Mouse (Mus musculus) bone marrow, adult 2 months (tissue): Measurements from ENCODE around the gene Lat2. TPM values are rescaled to one million over a fixed set of nuclear protein-coding genes. Genes with fewer than 3 reads are reported as not detected.
A peak's percentile ranks its signal among the peaks of the same experiment; 100 is the strongest.
"Not testable (repeated sequence)": the region's sequence is repeated elsewhere in the genome, so short reads cannot be mapped to it uniquely, and the experiment has no call there.

Source experiments
- H3K27ac ChIP-seq: fragments of 200-500 bp; 2 replicates; pipeline ENCODE4 v1.5.1; 2012; ENCODE audit warnings: low read depth, mild to moderate bottlenecking, control low read depth, inconsistent platforms, low read length; ENCODE audit not compliant: control insufficient read depth, poor library complexity, insufficient read depth
- H3K4me1 ChIP-seq: fragments of 200-500 bp; 2 replicates; pipeline ENCODE4 v1.6.1; 2011; ENCODE audit warnings: low read length; ENCODE audit not compliant: control insufficient read depth, insufficient read depth
- H3K4me3 ChIP-seq: fragments of 200-500 bp; replicated peaks from 2 replicates; pipeline ENCODE3; 2011; ENCODE audit warnings: mild to moderate bottlenecking, low read depth, low read length, control low read depth; ENCODE audit not compliant: control insufficient read depth
- CTCF ChIP-seq: fragments of 200-500 bp; IDR thresholded peaks from 2 replicates; pipeline ENCODE4 v1.5.1; 2011; ENCODE audit warnings: low read length, control low read depth; ENCODE audit not compliant: control insufficient read depth, insufficient read depth
- POLR2A ChIP-seq: fragments of 200-500 bp; IDR thresholded peaks from 2 replicates; pipeline ENCODE4 v1.6.1; 2011; ENCODE audit warnings: low read depth, mild to moderate bottlenecking, control low read depth, low read length, borderline replicate concordance; ENCODE audit not compliant: control insufficient read depth
- WGBS: fragments of 180-500 bp; shearing (Covaris S2); methylation state at CpG from one replicate; pipeline ENCODE4 v1.1.7; 2018; 5-methylcytosine and 5-hydroxymethylcytosine counted together
- polyA plus RNA-seq: library from polyadenylated mRNA; stranded (reverse); fragments of >200 nt; gene quantifications from 2 replicates; pipeline ENCODE4 v1.2.4, GENCODE M21; 2011; ENCODE audit warnings: low replicate concordance; ENCODE audit not compliant: missing spikeins, insufficient read depth, insufficient read length

The Lat2 gene
- polyA plus RNA-seq = 29.7 and 70.2 TPM in 2 replicates

DNA sequence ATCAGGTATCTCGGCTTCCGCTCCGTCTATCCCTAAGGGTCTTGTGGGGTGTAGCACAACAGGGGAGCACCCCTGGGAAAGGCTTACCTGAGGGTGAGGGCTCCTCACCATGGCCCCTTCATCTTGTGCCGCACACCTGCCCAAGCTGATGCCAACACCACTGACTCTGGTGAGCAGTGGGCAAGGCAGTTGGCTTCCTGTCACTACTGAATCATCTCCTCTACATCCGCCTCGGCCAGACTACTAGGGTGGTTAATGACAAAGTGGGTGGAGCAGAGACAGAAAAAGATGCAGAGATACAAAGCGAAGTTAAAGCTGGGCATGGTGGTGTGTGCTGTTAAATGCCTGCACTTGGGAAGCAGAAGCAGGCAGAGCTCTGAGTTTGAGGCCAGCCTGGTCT is at the start of gene Lat2:
TSS of gene Lat2 (minus strand) at position 224 of the 400 bp plus-strand sequence.
- Histone ChIP-seq H3K4me3 (peak within 1 kb of the TSS; percentile 52), H3K27ac (peak within 1 kb of the TSS; percentile 78), H3K4me1 (peaks cover 5% of the 10 kb centered on the region)
- TF ChIP-seq CTCF = no peak
- peak; percentile 40; the same call in 1 of the 2 replicates for TF ChIP-seq POLR2A
- WGBS = 40% methylated on average over 7 of the region's 7 CpGs

DNA sequence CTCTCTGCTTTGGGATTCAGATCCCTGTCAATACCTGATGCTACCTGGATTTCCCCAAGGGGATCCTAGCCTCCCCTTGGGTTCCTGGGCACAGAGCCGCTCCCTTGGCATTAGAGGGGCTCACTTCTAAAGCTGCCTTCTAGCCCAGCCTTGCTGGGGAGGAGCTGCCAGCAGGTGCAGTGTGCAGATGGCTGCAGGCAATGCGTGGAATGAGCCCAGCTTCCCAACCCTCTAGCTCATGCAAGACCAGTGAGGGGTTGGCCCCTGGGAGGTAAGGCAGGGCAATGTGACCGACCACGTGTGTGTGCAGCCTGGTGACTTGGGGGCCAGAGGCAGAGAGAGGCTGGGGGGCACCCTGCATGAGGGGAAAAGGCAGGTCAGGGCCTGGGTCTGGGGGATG is 41.9 kb upstream of the Lat2 start:
- TF ChIP-seq POLR2A (no peak), CTCF (no peak)
- 85% methylated on average over 4 of the region's 4 CpGs for WGBS
- Histone ChIP-seq H3K4me3 (no peak overlapping the region), H3K4me1 (no peaks in the 10 kb centered on the region), H3K27ac (no peak overlapping the region)

DNA sequence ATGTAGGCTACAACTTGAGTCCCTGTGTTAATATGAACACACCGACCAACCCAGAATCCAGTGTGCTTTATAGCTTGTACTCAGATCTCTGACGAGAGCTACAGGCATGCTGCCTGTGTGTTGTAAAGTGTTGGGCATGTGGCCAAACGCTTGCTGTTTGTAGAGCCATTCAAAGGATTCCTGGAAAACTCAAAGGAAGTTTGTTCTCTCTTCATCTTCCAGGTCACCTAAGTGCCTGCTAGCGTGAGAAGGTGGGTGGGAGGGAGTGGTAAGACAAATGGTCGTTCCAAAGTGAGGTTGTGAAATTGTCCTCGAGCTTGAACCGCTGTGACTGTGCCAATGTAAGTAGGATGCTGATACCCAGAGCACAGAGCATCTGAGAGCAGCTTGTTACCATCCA is 37.2 kb upstream of the Lat2 start:
- H3K27ac ChIP-seq = no peak overlapping the region
- H3K4me3 ChIP-seq = no peak overlapping the region
- TF ChIP-seq CTCF = no peak
- no peak for TF ChIP-seq POLR2A
- no peaks in the 10 kb centered on the region for H3K4me1 ChIP-seq
- 66% methylated on average over 7 of the region's 7 CpGs for WGBS

DNA sequence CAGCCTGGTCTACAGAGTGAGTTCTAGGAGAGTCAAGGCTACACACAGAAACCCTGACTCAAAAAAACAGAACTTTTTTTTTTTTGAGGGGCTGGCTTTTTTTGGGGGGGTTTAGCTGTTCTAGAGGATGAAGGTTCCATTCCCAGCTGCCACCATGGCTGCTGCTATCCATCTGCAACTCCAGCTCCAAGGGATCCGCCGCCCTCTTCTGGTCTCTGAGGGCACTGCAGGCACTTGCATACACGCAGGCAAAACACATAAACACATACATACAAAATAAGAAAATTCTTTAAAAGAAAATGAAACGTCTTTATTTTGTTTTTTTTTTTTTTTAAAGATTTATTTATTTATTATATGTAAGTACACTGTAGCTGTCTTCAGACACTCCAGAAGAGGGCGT is 36.1 kb upstream of the Lat2 start:
- WGBS = 46% methylated on average over 5 of the region's 5 CpGs
- TF ChIP-seq CTCF (peak; percentile 85), POLR2A (no peak)
- H3K4me1 ChIP-seq = no peaks in the 10 kb centered on the region
- no peak overlapping the region for H3K4me3 ChIP-seq
- H3K27ac ChIP-seq = no peak overlapping the region

DNA sequence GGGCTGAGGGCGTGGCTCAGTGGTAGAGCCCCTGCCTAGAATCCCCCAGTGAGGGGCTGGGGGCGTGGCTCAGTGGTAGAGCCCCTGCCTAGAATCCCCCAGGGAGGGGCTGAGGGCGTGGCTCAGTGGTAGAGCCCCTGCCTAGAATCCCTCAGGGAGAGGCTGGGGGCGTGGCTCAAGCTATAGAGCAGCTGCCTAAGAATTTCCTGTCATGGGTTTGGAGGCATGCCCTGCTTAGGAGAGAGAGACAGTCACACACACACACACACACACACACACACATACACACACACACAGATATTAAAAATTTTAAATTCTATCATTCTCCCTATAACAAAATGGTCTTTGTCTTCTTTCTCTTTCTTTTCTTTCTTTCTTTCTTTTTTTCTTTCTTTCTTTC is 34.2 kb upstream of the Lat2 start:
- not testable (repeated sequence) for H3K27ac ChIP-seq, H3K4me1 ChIP-seq, H3K4me3 ChIP-seq
- WGBS = 71% methylated on average over 4 of the region's 4 CpGs

DNA sequence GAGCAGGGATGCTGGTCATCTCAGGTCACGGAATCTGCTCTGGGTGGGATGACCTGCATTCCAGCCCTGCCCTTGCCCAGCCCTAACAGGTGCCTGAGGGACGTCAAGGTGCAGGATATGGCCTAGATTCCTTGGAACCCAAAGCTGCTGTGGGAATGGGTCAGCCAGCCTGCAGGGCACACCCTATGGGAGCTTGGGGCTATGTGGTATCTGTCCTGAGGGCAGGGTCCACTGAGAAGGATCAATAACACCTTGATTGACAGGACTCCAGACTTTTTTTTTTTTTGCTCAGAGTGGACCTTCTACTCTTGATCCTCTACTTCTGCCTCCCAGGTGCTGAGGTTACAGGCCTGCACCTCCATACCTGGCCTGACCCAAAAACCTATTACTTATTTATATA is 32.6 kb upstream of the Lat2 start:
- TF ChIP-seq CTCF (no peak), POLR2A (no peak)
- no peaks in the 10 kb centered on the region for H3K4me1 ChIP-seq
- H3K27ac ChIP-seq = no peak overlapping the region
- 85% methylated on average over 2 of the region's 2 CpGs for WGBS
- H3K4me3 ChIP-seq = no peak overlapping the region

DNA sequence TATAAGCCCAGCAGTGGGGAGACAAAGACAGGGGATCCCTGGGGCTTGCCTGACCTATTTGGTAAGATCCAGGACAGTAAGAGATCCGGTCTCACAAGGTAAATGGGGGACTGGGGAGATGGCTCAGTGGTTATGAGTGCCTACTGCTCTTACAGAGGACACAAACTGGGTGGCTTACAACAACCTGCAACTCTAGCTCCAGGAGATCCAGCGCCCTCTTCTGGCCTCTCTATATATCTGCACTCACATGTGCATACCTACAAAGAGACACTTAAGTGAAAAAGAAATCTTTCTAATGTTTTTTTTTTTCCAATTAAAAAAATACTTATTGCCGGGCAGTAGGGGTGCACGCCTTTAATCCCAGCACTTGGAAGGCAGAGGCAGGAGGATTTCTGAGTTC is 31.6 kb upstream of the Lat2 start:
- Histone ChIP-seq H3K4me1 (no peaks in the 10 kb centered on the region), H3K4me3 (no peak overlapping the region), H3K27ac (no peak overlapping the region)
- TF ChIP-seq POLR2A = no peak
- no peak for TF ChIP-seq CTCF
- WGBS = 69% methylated on average over 4 of the region's 4 CpGs

DNA sequence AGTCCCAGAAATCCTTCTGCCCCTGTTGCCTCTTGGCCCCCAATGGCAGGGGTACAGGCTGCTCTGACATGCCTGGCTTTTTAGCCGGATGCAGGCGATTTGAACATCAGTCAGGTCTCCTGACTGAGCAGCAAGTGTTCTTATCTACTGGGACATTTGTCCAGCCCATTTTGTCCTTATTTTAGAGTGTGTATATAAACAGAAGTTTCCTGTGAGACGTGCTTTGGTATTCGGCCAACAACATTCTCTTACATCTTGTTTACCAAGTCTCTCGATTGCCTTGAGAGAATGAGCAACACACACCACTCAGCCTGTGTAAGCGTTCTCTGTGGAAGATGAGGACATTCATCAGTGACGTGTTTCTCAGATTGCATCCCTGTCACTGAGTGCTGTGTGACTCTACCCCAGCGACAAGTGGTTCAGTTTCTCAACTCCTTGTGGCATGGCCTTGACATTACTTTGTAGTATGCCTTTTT is 29.9 kb upstream of the Lat2 start:
- no peak overlapping the region for H3K4me3 ChIP-seq
- TF ChIP-seq POLR2A (no peak), CTCF (no peak)
- 69% methylated on average over 8 of the region's 8 CpGs for WGBS
- H3K4me1 ChIP-seq = no peaks in the 10 kb centered on the region
- H3K27ac ChIP-seq = no peak overlapping the region

DNA sequence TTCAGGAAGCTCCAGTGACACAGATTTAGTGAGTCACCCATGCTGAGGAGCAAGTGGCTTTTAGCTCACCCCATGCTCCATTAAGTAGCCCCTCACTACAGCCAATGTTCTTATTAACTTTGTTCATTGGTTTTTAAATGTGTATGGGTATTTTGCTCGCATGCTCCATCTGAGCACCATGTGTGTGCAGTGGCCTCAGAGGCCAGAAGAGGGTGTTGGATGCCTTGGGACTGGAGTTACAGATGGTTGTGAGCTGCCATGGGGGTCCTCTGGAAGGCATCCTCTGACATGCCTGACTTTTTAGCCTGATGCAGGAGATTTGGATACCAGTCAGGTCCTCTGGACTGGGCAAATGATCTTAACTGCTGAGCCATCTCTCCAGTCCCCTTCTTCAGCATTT is 29.3 kb upstream of the Lat2 start:
- 66% methylated on average over 1 of the region's 1 CpGs for WGBS
- H3K4me3 ChIP-seq = no peak overlapping the region
- H3K4me1 ChIP-seq = no peaks in the 10 kb centered on the region
- H3K27ac ChIP-seq = no peak overlapping the region
- no peak for TF ChIP-seq POLR2A
- no peak for TF ChIP-seq CTCF

DNA sequence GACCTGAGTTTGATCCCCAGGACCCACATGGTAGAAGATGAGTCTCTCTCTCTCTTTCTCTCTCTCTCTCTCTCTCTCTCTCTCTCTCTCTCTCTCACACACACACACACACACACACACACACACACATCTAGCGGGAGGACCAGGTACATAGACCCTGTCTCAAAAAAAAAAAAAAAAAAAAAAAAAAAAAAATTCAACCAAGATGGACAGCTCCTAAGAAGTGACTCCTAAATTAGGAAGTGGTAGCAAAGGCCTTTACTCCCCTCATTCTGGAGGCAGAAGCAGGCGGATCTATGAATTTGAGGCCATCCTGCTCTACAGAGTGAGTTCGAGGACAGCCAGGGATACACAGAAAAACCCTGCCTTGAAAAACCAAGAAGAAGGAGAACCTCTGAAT is 25.5 kb upstream of the Lat2 start:
- no peak overlapping the region for H3K27ac ChIP-seq
- 71% methylated on average over 3 of the region's 3 CpGs for WGBS
- no peaks in the 10 kb centered on the region for H3K4me1 ChIP-seq
- H3K4me3 ChIP-seq = no peak overlapping the region
- TF ChIP-seq CTCF (no peak), POLR2A (no peak)
